Mouse (Mus musculus) sigmoid colon, adult 10 weeks (tissue): ENCODE measurements around the gene Erbb3. TPM values are rescaled to one million over a fixed set of nuclear protein-coding genes. Genes with fewer than 3 reads are reported as not detected.

Source experiments
- polyA plus RNA-seq: library from polyadenylated mRNA; stranded (reverse); fragments of 350-450 nt; fragmentation: Illumina TruSeq; extraction: RNeasy Lipid Tissue Mini Kit (QIAGEN cat#74804); gene quantifications from one replicate; pipeline ENCODE4 v1.2.3, GENCODE M21; 2014; ENCODE audit warnings: low read depth, low replicate concordance

Gene Erbb3
- polyA plus RNA-seq: 177 TPM

DNA sequence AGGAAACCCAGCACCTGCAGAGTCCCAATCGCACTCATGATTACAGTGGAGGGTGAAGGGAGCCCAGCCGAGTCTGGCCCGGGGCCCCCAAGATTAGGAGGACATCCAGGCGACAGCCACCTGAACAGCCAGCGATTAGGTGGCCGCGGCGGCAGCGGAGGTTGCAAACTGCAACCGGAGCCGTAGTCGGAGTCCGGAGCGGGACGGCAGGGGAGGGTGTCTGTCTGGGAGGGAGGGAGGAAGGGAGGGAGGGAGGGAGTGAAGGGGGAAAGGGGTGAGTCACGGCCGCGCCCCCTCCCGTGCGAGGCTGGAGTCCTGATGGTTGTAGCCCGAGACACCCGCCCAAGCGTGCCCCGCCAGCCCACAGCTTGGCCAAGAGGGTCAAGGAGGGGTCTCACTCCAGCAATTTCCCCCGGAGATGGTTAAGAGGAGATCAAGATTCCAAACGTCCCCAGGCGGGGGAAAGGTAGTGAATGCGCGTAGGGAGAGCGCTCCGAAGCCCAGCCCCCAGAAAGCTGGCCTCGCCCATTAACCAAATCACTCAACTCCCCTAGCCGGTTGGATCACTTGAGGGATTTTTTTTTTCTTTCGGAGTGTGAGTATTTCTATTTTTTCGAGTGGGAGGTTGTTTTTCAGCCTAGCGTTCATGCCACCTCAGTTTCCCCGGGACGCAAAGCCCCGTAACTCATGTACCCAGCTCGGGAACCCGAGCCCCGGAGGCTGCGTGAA lies at the start of gene Erbb3:
Gene Erbb3, minus strand, starts transcription at position 189 of the 729 bp plus-strand sequence.

DNA sequence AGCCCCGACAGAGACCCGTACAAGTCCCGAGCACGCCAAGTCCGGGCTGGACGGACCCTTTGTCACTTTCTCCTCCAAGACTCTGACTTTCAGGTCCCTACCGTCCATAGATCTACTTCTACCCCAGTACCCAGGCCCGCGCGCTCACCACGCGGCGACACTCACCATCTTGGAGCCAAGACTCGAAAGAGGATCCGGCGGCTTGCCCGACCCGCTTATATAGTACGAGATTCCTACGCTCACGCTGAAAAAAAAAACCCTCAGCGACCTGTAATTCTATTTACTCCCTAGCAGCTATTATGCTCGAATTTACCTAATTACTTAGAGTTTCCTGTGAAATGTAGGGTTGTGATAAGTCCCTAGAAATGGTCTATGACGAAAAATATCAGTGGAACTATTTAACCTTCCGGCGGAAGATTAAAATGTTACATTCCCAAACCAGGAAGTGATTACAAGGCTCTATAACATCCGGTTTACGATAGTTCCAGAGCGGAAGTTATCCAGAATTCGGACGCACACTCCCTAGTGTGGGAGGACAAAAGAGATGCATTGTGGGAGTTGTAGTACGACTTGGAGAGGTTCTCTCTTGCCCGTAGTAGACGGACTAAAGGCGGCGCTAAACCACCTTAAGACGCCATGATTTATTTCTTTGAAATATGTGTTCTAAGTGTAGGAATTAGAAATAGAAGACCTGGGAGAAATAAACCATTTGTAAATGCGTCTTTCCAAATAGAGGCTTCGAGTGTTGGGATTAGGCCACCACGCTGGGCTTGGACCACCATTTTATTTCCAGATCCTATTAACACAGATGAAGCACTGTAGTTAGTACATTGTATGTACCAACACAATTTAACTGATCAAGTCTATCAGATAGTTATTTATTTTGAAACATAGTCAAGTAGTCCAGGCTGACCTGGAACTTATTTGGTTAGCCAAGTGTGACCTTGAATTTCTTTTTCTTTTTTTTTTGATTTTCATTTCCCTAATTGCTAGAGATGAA lies 37.2 kb upstream of the Erbb3 start, which contains the start of gene Rps26:
Gene Rps26, minus strand, starts transcription at position 437 of the 1,000 bp plus-strand sequence.

DNA sequence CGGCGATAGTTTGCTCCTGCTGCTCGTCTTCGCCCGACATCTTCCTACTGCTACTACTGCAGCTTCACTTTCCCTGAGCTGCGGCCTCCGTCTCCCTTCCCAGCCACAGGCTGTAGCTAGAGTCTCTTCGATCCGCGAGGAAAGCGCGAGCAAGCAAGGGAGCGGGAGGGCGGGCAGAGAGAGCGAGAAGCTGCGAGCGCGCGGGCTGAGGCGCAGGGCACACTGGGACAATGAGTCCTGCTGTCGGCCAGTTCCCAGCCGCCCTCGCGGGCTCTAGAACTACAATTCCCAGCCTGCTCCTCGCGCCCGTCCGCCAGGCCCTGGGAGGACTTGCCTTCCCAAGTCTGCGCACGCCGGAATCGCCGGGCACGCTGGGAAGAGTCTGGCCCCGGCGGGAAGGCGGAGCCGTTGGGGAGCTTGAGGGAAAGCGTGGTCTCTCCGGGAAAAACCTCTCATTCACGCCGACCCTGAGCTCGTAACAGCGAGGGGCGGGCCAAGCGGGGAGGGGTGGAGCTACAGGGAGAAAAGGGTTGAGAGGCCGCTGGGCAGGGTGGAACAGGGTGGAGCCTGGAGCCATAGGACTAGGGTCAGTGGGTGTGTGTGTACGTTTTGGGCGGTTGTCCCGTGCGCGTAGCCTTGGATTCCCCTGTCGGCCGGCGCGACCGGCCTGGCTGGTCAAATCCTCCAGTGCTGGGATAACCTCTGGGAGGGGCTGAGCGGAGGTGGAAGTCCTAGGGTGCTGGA lies 23.5 kb downstream of the Erbb3 start, which contains the start of gene Pa2g4:
Gene Pa2g4, minus strand, starts transcription at position 200 of the 744 bp plus-strand sequence.

DNA sequence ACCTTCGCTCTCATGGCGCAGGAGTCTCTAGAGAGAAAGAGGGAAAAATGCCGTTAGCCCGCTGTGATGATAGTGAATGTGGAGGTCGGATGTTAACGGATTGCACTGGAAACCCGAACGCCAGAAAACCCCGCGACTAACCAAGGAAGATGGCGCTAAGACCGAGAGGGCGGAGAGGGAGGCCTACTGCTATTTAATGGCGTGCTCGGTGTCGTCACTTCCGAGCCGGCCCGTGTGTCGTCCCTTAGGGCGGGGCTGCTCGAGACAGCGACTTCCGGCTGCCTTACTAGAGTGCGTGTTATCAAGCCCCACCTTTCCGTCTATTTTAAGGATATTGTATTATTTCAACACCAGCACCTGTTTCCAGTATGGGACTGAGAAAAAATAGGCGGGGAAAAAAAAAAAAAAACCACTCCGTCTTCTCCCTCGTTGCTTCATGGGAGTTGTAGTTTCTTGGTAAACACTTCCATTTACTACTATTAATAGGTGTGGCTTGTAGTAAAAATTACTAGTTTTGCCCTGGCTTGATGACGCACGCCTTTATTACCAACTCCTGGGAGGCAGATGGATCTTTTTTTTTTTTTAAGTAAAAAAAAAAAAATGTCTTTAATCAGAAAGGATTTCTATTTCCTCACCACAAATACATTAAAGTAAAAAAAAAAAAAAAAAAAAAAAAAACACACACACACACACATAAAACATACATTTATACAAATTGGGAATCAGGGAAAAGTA lies 40.3 kb downstream of the Erbb3 start, which contains the start of gene Rpl41:
Gene Rpl41, minus strand, starts transcription at position 359 of the 735 bp plus-strand sequence.

DNA sequence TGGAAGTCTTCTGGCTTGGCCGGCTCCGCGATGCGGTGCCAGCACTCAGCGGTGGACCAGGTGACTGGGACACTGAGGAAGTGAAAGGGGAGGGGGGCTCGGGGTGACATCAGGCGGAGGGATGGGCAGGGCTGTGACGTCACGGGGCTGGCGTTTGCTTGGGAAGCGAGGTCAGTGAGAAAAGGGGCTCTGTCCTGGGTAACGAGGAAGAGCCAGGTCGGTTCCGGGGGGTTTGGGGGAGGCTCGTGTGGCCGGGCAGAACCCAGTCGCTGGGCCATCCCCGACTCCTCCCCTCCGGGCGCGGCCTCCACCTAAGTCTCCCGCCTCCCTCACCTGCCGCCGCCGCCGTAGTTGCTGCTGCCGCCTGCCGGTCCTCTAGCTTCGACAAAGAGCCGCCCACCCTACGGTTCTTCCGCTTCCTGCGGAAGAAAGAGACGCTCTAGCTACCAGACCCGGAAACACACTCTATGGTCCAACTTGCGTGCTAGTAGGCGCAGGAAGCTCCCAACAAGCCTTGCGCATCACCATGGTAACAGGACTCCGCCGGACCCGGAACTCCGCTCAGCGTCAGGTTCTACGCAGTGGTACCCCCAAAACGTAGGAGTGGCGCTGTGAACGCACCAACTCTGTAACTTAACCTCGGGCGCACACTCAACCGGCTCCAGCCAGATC lies 42.0 kb downstream of the Erbb3 start, which contains the start of gene Zc3h10:
Gene Zc3h10, minus strand, starts transcription at position 414 of the 672 bp plus-strand sequence.

DNA sequence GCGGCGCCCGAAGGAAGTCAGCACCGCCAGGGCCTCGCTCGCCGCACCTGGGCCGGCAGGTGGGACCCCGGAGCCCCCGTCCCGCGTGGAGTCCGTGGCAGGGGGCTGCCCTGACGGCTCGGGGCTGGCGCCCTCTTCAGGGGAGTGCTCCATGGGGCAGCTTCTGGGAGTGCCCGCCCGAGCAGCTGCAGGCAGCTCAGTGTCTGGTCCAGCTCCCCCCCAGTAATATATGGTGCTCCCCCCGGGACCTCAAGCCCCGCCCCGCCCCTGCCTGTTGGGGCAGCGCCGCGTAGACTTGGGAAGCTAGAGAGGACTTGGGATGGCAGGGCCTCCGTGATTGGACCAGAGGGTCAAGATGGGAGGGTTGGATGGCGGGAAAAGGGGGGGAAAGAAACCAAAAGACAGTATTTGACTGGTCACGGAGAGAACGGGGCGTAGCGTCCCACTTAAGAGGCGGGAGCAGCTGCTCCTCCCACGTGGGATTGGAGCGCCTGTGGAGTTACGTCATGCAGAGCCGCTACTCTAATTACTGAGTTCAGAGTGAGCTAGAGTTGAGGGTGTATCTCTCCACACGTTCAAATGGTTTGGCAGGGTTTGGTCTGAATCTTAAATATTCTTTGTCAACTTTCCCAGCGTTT lies 63.7 kb downstream of the Erbb3 start, which contains the start of gene Esyt1:
Gene Esyt1, minus strand, starts transcription at position 201 of the 638 bp plus-strand sequence.

Other genes starting within 250 kb of the Erbb3 start
- 14.8 TPM for gene Coq10a, start 220.7 kb downstream of the Erbb3 start, polyA plus RNA-seq
- gene Ankrd52, start 212.5 kb downstream of the Erbb3 start, polyA plus RNA-seq: 13.2 TPM
- gene Slc39a5, start 188.4 kb downstream of the Erbb3 start, polyA plus RNA-seq: 1.5 TPM
- 19.9 TPM for gene Nabp2, start 178.2 kb downstream of the Erbb3 start, polyA plus RNA-seq
- gene Rnf41, start 178.0 kb downstream of the Erbb3 start, polyA plus RNA-seq: 8.2 TPM
- gene Smarcc2, start 130.4 kb downstream of the Erbb3 start, polyA plus RNA-seq: 52.5 TPM
- gene Myl6, start 95.5 kb downstream of the Erbb3 start, polyA plus RNA-seq: 157 TPM
- not detected for gene Myl6b, start 91.0 kb downstream of the Erbb3 start, polyA plus RNA-seq
- gene Esyt1, start 63.8 kb downstream of the Erbb3 start, polyA plus RNA-seq: 6.7 TPM
- gene Zc3h10, start 41.9 kb downstream of the Erbb3 start, polyA plus RNA-seq: 1.0 TPM
- gene Rpl41, start 40.3 kb downstream of the Erbb3 start, polyA plus RNA-seq: 31.9 TPM
- 83.2 TPM for gene Pa2g4, start 23.7 kb downstream of the Erbb3 start, polyA plus RNA-seq
- 10.0 TPM for gene Rps26, start 37.1 kb upstream of the Erbb3 start, polyA plus RNA-seq
- gene Ikzf4, start 56.3 kb upstream of the Erbb3 start, polyA plus RNA-seq: 0.60 TPM
- 5.9 TPM for gene Suox, start 84.4 kb upstream of the Erbb3 start, polyA plus RNA-seq
- 100 TPM for gene Rab5b, start 106.6 kb upstream of the Erbb3 start, polyA plus RNA-seq
- not detected for gene Pmel, start 114.5 kb upstream of the Erbb3 start, polyA plus RNA-seq
- gene Cdk2, start 115.4 kb upstream of the Erbb3 start, polyA plus RNA-seq: 21.9 TPM
- 76.1 TPM for gene Dgka, start 155.2 kb upstream of the Erbb3 start, polyA plus RNA-seq
- 0.95 TPM for gene Pym1, start 158.2 kb upstream of the Erbb3 start, polyA plus RNA-seq
- gene Mmp19, start 201.3 kb upstream of the Erbb3 start, polyA plus RNA-seq: 7.0 TPM
- 61.1 TPM for gene Dnajc14, start 214.4 kb upstream of the Erbb3 start, polyA plus RNA-seq
- gene Tmem198b, start 214.7 kb upstream of the Erbb3 start, polyA plus RNA-seq: 8.0 TPM
- 258 TPM for gene Sarnp, start 227.7 kb upstream of the Erbb3 start, polyA plus RNA-seq
- gene Ormdl2, start 232.0 kb upstream of the Erbb3 start, polyA plus RNA-seq: 259 TPM